Mouse (Mus musculus) CD8-positive naive resting alpha-beta T cell, adult 57 days (primary cell): Measurements from ENCODE around the gene Lrrc52. TPM values are rescaled to one million over a fixed set of nuclear protein-coding genes. Genes with fewer than 3 reads are reported as not detected.

Experiments used
- total RNA-seq: library from RNA; stranded (reverse); gene quantifications from one replicate; pipeline ENCODE4 v1.2.4, GENCODE M21; 2023

Gene Lrrc52
- total RNA-seq = not detected

GRCm38 (mm10) chr1:167466765-167467426, at the start of gene Lrrc52:
Gene Lrrc52 (minus strand): TSS chr1:167466780.

Other genes with a start within 250 kb of the Lrrc52 start
- gene Uck2, start 181.5 kb downstream of the Lrrc52 start, total RNA-seq = 61.9 TPM
- gene Tmco1, start 158.4 kb downstream of the Lrrc52 start, total RNA-seq = 33.0 TPM
- gene Aldh9a1, start 116.8 kb downstream of the Lrrc52 start, total RNA-seq = 40.2 TPM
- gene Mgst3, start 72.9 kb downstream of the Lrrc52 start, total RNA-seq = 2.4 TPM
- gene Rxrg, start 131.6 kb upstream of the Lrrc52 start, total RNA-seq = not detected
- not detected for gene Lmx1a, start 222.5 kb upstream of the Lrrc52 start, total RNA-seq